Mouse (Mus musculus) ES-Bruce4 (cell line): ENCODE data around the gene Methig1.

Experiments used
- CTCF ChIP-seq: IDR thresholded peaks from one replicate; pipeline ENCODE4 v1.8.1; 2011; ENCODE audit warnings: low read depth, low read length
- POLR2A ChIP-seq: IDR thresholded peaks from one replicate; pipeline ENCODE4 v1.8.1; 2011; ENCODE audit warnings: low read length; ENCODE audit not compliant: insufficient read depth

- TF ChIP-seq POLR2A (no peak), CTCF (no peak)
These were observed 38.4 kb upstream of the Methig1 start for GRCm38 (mm10) chr15:100314448-100315145.
